Mouse (Mus musculus) liver, embryonic 14.5 days (tissue): ENCODE results near the gene Clip1.

ENCODE experiments used
- CTCF ChIP-seq: IDR thresholded peaks from 2 replicates; pipeline ENCODE4 v1.5.1; 2016; ENCODE audit warnings: antibody characterized with exemption, low read depth, control low read depth
- EP300 ChIP-seq: IDR thresholded peaks from 2 replicates; pipeline ENCODE4 v1.6.1; 2016; ENCODE audit warnings: antibody characterized with exemption, low read depth

DNA sequence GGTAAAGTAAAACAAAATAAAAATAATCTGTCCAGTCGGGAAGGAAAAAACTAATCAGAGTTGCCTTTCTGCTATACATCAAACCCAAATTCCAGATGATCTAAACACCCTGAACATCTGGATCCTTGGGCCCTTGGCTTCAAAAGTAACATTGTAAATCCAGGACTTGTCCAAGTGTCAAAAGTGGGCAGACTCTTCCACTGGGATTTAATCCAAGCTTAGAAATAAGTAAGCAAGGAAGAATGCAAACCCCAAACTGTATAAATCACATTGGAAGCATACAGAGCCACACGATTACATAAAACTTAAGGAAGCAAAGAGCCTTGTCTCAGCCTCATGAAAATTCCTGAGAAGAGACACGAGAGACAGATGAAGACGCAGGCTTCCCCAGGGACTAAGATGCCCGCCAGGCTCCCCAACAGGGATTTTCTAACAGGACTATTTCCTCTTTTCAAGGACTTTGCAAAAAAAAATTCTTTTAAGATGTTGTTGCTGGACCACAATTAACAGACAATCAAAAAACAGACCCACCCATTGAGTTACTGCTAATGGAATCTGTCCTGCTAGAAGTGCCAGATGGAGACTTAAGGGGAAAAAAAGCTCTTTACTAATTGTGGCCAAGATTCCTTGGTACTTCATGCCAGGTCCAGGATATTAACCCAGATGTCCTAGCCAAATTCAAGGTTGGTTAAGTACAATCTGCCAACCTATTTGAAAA lies 4.7 kb downstream of the Clip1 start:
- TF ChIP-seq CTCF (no peak), EP300 (no peak)
